Mouse (Mus musculus) embryonic facial prominence, embryonic 14.5 days (tissue): ENCODE data around the gene Rps6ka1. TPM values are rescaled to one million over a fixed set of nuclear protein-coding genes. Genes with fewer than 3 reads are reported as not detected.

Experiments
- ATAC-seq: fragments of 200-750 bp; cut with Nextera tagmentation; 2 replicates; pipeline ENCODE4 v1.8.0; 2017; ENCODE audit warnings: low read depth, moderate number of reproducible peaks, moderate TSS enrichment
- DNase-seq: peaks from one replicate; pipeline ENCODE4 v3.0.0-alpha.2; 2015; ENCODE audit warnings: low spot score
- H3K27ac ChIP-seq: fragments of 300-500 bp; sonication (generic); replicated peaks from 2 replicates; pipeline ENCODE4 v1.5.1; 2014; ENCODE audit warnings: low read depth, mild to moderate bottlenecking, low read length, moderate library complexity
- H3K27me3 ChIP-seq: fragments of 300-500 bp; sonication (generic); replicated peaks from 2 replicates; pipeline ENCODE4 v1.6.1; 2014; ENCODE audit warnings: low read length; ENCODE audit not compliant: control insufficient read depth, insufficient read depth
- H3K36me3 ChIP-seq: fragments of 300-500 bp; sonication (generic); 2 replicates; pipeline ENCODE4 v1.6.1; 2014; ENCODE audit warnings: low read length, mixed read lengths; ENCODE audit not compliant: control insufficient read depth, insufficient read depth
- H3K4me1 ChIP-seq: fragments of 300-500 bp; sonication (generic); 2 replicates; pipeline ENCODE4 v1.6.1; 2014; ENCODE audit warnings: antibody characterized with exemption, low read length; ENCODE audit not compliant: control insufficient read depth, insufficient read depth
- H3K4me2 ChIP-seq: fragments of 300-500 bp; sonication (generic); 2 replicates; pipeline ENCODE4 v1.6.1; 2014; ENCODE audit warnings: low read depth, mild to moderate bottlenecking, low read length, moderate library complexity, mixed read lengths
- H3K4me3 ChIP-seq: fragments of 300-500 bp; sonication (generic); 2 replicates; pipeline ENCODE4 v1.5.1; 2014; ENCODE audit warnings: low read depth, mild to moderate bottlenecking, low read length
- H3K9ac ChIP-seq: fragments of 300-500 bp; sonication (generic); 2 replicates; pipeline ENCODE4 v1.6.1; 2014; ENCODE audit warnings: low read depth, mild to moderate bottlenecking, low read length, moderate library complexity, mixed read lengths
- H3K9me3 ChIP-seq: fragments of 300-500 bp; sonication (generic); 2 replicates; pipeline ENCODE4 v1.6.1; 2016; ENCODE audit warnings: low read length; ENCODE audit not compliant: control insufficient read depth
- WGBS: fragments of 180-500 bp; shearing (Covaris S2); extraction: QIAGEN DNeasy Blood & Tissue Kit; methylation state at CpG from one replicate; pipeline ENCODE4 v1.1.7; 2014; 5-methylcytosine and 5-hydroxymethylcytosine counted together
- polyA plus RNA-seq: library from polyadenylated mRNA; unstranded; fragments of >200 nt; fragmentation: Nextera tagmentation; extraction: Ambion mirVana; gene quantifications from 2 replicates; pipeline ENCODE4 v1.2.1, GENCODE M21; 2014

Rps6ka1 gene
- polyA plus RNA-seq, 1 experiment from 2014 or later = 27.3 TPM

DNA sequence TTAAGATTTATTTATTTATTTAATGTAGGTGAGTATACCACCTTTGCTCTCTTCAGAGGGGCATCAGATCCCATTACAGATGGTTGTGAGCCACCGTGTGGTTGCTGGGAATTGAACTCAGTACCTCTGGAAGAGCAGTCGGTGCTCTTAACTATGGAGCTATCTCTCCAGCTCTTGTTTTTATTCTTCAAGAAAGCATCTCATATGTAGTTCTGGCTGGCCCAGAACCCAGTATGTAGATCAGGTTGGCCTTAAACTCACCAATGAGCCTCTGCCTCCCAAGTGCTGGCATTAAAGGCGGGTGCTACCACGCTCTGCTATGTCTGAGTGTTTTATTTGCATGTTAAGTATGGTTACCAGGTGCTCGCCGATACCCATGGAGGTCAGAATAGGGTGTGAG lies 60.2 kb downstream of the Rps6ka1 start:
- DNase-seq (no peak), ATAC-seq (no peak)
- no peak overlapping the region for H3K4me3 ChIP-seq
- no peak overlapping the region for H3K27ac ChIP-seq
- no peaks in the 10 kb centered on the region for H3K9me3 ChIP-seq
- no peak overlapping the region for H3K4me2 ChIP-seq
- H3K9ac ChIP-seq = no peak overlapping the region
- H3K4me1 ChIP-seq = no peaks in the 10 kb centered on the region
- no peaks in the 10 kb centered on the region for H3K36me3 ChIP-seq
- WGBS = 83% methylated on average over 6 of the region's 6 CpGs
- 0 out of 2 replicates have a peak, but pooled peaks cover 4% of the 10 kb centered on the region for H3K27me3 ChIP-seq

DNA sequence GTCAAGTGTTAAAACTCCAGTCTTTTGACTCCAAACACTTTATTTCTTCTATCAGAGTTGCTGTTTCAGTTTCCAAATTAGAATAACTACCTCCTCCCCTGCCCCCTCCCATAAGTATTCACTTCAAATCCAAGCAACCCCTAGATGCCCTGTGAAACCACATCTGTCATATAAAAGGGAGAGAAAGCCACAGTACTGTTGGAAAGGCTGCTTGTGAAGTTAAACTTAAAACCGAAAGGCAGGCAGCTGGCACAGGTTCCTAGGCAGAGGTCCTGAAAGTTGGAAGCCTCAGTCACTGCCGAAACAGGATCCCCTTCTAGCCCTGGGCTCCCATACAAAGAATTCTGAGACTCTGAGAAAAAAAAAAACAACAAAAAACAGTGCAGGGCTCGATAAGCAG lies 61.9 kb downstream of the Rps6ka1 start:
- H3K9ac ChIP-seq = no peak overlapping the region
- no peak overlapping the region for H3K4me3 ChIP-seq
- peak overlapping the region; percentile 35; the same call in 1 of the 2 replicates for H3K27ac ChIP-seq
- 0 out of 2 replicates have a peak, but pooled peaks cover 4% of the 10 kb centered on the region for H3K27me3 ChIP-seq
- ATAC-seq (no peak; the same call in 1 of the 2 replicates), DNase-seq (peak; percentile 75)
- WGBS = 22% methylated on average over 3 of the region's 3 CpGs
- no peaks in the 10 kb centered on the region for H3K36me3 ChIP-seq
- no peak overlapping the region for H3K4me2 ChIP-seq
- no peaks in the 10 kb centered on the region for H3K4me1 ChIP-seq
- H3K9me3 ChIP-seq = no peaks in the 10 kb centered on the region

DNA sequence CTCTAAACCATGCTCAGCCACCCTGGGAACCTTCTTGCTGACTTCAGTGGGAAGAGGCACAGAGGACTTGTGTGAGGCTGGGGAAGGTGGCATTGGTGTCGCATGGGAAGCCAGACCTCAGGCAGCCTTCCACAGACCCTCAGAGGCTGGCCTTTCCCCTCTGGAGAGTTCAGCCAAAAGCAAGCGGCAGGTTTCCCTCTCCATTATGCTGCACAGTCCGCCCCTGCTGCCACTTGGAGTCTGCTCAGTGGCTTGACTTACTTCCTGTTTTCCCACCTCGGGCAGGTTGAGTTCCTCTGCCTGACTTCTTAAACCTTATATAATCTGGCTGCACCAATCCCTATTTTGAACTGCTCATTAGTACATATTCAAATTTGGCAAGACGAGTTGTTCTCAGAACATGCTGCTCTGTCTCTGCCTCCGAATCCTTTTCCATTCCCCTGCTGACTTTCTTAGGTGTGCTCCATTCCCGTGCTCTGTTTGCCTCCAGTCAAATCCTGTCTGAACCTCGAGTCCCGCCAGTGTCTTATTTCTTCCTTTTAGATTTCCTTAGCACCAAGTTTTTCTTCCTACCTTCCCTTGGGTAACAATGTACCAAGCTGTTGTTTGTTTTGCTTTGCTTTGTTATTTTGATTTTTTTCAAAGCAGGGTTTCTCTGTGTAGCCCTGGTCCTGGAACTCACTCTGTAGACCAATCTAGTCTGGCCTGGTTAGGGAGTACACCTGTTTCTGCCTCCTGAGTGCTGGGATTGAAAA lies 66.6 kb downstream of the Rps6ka1 start:
- 0 out of 2 replicates have a peak overlapping the region, but pooled peaks have one; percentile 26 for H3K9ac ChIP-seq
- no peaks in the 10 kb centered on the region for H3K27me3 ChIP-seq
- no peaks in the 10 kb centered on the region for H3K9me3 ChIP-seq
- no peak for ATAC-seq
- no peak for DNase-seq
- H3K4me1 ChIP-seq = peaks cover 9% of the 10 kb centered on the region
- no peaks in the 10 kb centered on the region for H3K36me3 ChIP-seq
- 27% methylated on average over 7 of the region's 9 CpGs for WGBS
- no peak overlapping the region for H3K4me3 ChIP-seq
- 0 out of 2 replicates have a peak overlapping the region, but pooled peaks have one; percentile 25 for H3K27ac ChIP-seq
- H3K4me2 ChIP-seq = no peak overlapping the region

DNA sequence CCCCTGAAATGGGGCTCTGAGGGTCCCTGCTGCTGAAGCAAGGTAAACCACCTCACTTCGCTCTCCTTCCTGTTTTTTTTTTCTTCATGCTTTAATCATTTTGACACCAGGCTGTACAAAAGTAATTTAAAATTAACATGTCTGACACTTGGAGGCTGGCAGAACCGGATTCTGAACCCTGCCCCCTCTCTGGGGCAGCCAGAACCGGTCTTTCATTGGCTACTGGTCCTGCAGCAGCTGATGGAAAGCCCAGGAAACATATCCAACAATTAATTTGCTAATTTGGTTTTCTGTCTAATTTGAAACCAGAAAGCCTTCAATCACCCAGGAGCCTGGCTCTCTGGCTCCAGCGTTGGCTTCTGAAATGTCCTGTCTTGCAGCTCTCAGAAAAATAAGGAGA lies 67.4 kb downstream of the Rps6ka1 start:
- WGBS = 40% methylated on average over 4 of the region's 4 CpGs
- Histone ChIP-seq H3K36me3 (no peaks in the 10 kb centered on the region), H3K27me3 (no peaks in the 10 kb centered on the region), H3K9me3 (no peaks in the 10 kb centered on the region), H3K27ac (no peak overlapping the region), H3K4me2 (no peak overlapping the region), H3K4me3 (no peak overlapping the region), H3K4me1 (peaks cover 17% of the 10 kb centered on the region), H3K9ac (0 out of 2 replicates have a peak overlapping the region, but pooled peaks have one; percentile 26)
- ATAC-seq = no peak
- no peak for DNase-seq

DNA sequence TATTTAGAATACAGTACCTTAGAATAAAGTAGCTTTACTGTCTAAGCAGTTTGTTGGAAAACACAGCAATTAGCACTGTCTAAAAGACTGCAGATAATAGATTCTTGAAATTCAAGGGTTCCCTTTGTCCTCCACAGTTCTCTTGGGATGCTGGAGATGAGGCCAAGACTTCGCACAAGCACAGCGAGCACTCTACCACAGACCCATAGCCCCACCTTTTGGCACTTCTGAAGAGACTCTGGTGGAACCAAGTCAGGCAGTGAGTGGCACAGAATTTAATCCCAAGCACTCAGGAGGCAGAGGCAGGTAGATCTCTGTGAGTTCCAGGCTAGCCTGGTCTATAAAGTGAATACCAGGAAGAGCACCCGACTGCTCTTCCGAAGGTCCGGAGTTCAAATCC lies 70.2 kb downstream of the Rps6ka1 start:
- no peak for DNase-seq
- H3K36me3 ChIP-seq = no peaks in the 10 kb centered on the region
- H3K4me3 ChIP-seq = no peak overlapping the region
- ATAC-seq = no peak
- H3K9me3 ChIP-seq = no peaks in the 10 kb centered on the region
- no peaks in the 10 kb centered on the region for H3K27me3 ChIP-seq
- H3K4me2 ChIP-seq = no peak overlapping the region
- H3K9ac ChIP-seq = no peak overlapping the region
- H3K4me1 ChIP-seq = peaks cover 18% of the 10 kb centered on the region
- 96% methylated on average over 5 of the region's 5 CpGs for WGBS
- H3K27ac ChIP-seq = no peak overlapping the region

DNA sequence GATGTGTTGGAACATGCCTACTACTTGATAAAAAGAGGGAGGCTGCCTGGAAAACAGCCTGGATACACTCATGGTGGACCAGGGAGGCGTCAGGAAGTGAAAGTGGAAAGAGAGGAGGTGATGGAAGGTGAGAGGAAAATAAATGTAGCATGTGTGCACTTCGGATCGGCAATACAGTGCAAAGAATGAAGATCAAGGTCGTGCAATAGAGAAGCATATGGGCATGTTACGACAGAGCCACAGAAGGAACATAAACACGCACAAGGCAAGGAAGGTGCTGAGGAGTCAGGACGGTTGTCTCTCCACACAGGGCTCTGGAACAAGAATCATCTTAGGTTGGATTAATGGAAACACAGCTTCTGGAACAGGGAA lies 71.1 kb downstream of the Rps6ka1 start:
- peak overlapping the region; percentile 23; the same call in 1 of the 2 replicates for H3K9ac ChIP-seq
- H3K36me3 ChIP-seq = no peaks in the 10 kb centered on the region
- no peaks in the 10 kb centered on the region for H3K9me3 ChIP-seq
- H3K27me3 ChIP-seq = no peaks in the 10 kb centered on the region
- peaks cover 18% of the 10 kb centered on the region for H3K4me1 ChIP-seq
- 16% methylated on average over 7 of the region's 7 CpGs for WGBS
- ATAC-seq (0 out of 2 replicates have a peak, but pooled peaks have one; percentile 0), DNase-seq (no peak)
- H3K4me2 ChIP-seq = peak overlapping the region; percentile 72
- peak overlapping the region; percentile 23 for H3K4me3 ChIP-seq
- H3K27ac ChIP-seq = peak overlapping the region; percentile 100

DNA sequence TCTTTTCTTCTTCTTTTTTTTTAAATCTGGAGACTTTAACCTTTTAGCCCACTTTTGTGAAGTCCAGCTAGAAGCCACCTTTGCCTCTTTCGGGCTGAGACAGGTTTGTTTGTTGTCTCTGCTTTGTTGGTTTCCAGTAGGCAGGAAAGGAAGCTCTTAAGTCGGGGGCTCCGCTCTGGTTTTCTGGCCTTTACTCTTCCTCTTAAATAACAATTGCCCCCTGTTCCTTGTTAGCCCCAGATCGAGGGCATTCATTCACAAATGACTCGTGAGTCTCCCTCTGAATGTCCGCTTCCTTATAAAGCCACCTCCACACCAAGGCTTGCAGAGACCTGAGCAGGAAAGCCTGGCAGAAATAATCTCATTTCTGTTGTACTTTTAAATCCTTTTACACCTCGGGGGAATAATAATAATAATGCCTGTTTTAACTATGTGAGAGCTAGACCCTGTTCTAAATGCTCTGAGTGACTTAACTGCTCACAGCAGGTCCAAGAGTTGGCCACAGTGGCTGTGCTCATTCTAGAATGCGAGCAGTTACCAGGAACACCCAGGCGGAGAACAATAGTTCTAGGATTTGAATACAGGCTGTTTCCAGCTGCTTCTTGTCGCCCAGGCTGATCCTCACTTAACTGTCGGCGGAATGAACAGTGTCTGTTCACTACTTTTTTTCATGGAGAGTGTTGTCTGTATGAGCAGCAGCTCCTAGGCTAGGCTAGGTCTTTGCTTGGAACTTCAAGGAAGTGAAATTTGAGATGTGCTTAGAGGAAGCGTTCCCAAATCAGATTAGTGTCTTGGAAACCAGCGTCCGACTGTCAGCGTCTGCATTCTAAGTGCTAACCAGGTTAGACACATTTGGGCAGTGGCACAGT lies 71.7 kb downstream of the Rps6ka1 start:
- ATAC-seq (0 out of 2 replicates have a peak, but pooled peaks have one; percentile 1), DNase-seq (peak; percentile 89)
- Histone ChIP-seq H3K4me2 (peak overlapping the region; percentile 72), H3K9ac (peak overlapping the region; percentile 23; the same call in 1 of the 2 replicates), H3K4me3 (peak overlapping the region; percentile 23), H3K27me3 (no peaks in the 10 kb centered on the region), H3K27ac (peak overlapping the region; percentile 100), H3K9me3 (no peaks in the 10 kb centered on the region), H3K36me3 (no peaks in the 10 kb centered on the region), H3K4me1 (peaks cover 18% of the 10 kb centered on the region)
- WGBS = 10% methylated on average over 16 of the region's 16 CpGs

DNA sequence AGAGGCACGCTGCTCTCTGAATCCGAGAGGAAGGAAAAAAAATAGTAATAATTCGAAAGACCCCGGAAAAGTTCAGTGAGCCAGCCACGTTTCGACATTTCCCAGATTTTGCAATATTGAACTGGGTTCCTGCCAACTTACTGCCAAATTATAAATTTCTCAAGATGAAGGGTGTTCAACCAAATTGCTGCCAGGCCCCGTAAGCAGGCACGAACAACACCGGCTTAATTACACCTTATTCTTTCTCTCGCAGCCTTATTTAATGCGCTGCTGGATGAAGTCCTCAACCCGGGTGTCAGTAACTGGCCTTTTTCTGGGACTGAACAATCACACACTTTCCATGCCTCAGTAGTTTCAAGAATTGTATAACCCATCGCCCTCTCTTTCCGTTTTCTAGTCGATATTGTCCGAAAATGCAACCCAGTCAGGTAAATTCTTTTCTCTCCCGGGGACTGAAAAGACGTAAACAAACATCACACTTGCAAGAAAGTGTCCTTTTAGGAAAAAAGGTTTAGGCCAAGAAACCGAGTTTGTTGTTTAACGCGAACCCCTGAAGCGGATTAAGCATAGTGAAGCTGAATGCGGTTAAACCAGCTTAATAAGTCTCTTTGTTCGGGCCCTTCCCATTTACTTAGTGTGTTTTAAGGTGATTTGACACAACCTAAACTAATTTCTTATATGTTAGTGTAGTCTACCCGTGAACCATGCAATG lies 72.6 kb downstream of the Rps6ka1 start:
- H3K4me1 ChIP-seq = peaks cover 18% of the 10 kb centered on the region
- peak overlapping the region; percentile 68 for H3K4me3 ChIP-seq
- peak overlapping the region; percentile 91 for H3K9ac ChIP-seq
- H3K9me3 ChIP-seq = no peaks in the 10 kb centered on the region
- no peak for ATAC-seq
- WGBS = 13% methylated on average over 25 of the region's 25 CpGs
- peak overlapping the region; percentile 72 for H3K4me2 ChIP-seq
- no peaks in the 10 kb centered on the region for H3K27me3 ChIP-seq
- peak overlapping the region; percentile 100 for H3K27ac ChIP-seq
- H3K36me3 ChIP-seq = no peaks in the 10 kb centered on the region
- DNase-seq = peak; percentile 64
